Mouse (Mus musculus) midbrain, embryonic 13.5 days (tissue): ENCODE results near the gene Itprid2. TPM values are rescaled to one million over a fixed set of nuclear protein-coding genes. Genes with fewer than 3 reads are reported as not detected.
"Not testable (repeated sequence)": the region's sequence is repeated elsewhere in the genome, so short reads cannot be mapped to it uniquely, and the experiment has no call there.

Source experiments
- ATAC-seq: fragments of 200-750 bp; cut with Nextera tagmentation; 2 replicates; pipeline ENCODE4 v1.8.0; 2017; ENCODE audit warnings: mild to moderate bottlenecking, moderate TSS enrichment, moderate library complexity
- H3K27ac ChIP-seq: fragments of 300-500 bp; sonication (generic); 2 replicates; pipeline ENCODE4 v1.5.1; 2015; ENCODE audit warnings: inconsistent platforms, mild to moderate bottlenecking, moderate library complexity
- H3K27me3 ChIP-seq: fragments of 300-500 bp; sonication (generic); 2 replicates; pipeline ENCODE4 v1.6.1; 2015; ENCODE audit warnings: mild to moderate bottlenecking, inconsistent platforms
- H3K36me3 ChIP-seq: fragments of 300-500 bp; sonication (generic); 2 replicates; pipeline ENCODE4 v1.6.1; 2015; ENCODE audit warnings: mild to moderate bottlenecking, inconsistent platforms
- H3K4me1 ChIP-seq: fragments of 300-500 bp; sonication (generic); replicated peaks from 2 replicates; pipeline ENCODE4 v1.6.1; 2015; ENCODE audit warnings: inconsistent platforms
- H3K4me2 ChIP-seq: fragments of 300-500 bp; sonication (generic); replicated peaks from 2 replicates; pipeline ENCODE4 v1.6.1; 2015; ENCODE audit warnings: moderate library complexity, mild to moderate bottlenecking, inconsistent platforms
- H3K4me3 ChIP-seq: fragments of 300-500 bp; sonication (generic); replicated peaks from 2 replicates; pipeline ENCODE4 v1.5.1; 2015; ENCODE audit warnings: mild to moderate bottlenecking, inconsistent platforms
- H3K9ac ChIP-seq: fragments of 300-500 bp; sonication (generic); replicated peaks from 2 replicates; pipeline ENCODE4 v1.6.1; 2015; ENCODE audit warnings: mild to moderate bottlenecking, inconsistent platforms
- H3K9me3 ChIP-seq: fragments of 300-500 bp; sonication (generic); 2 replicates; pipeline ENCODE4 v1.6.1; 2016; ENCODE audit warnings: mild to moderate bottlenecking, inconsistent platforms
- WGBS: fragments of 180-500 bp; shearing (Covaris S2); methylation state at CpG from one replicate; pipeline ENCODE4 v1.1.7; 2015; 5-methylcytosine and 5-hydroxymethylcytosine counted together
- polyA plus RNA-seq: library from polyadenylated mRNA; unstranded; fragments of >200 nt; fragmentation: Nextera tagmentation; extraction: Ambion mirVana; gene quantifications from 2 replicates; pipeline ENCODE4 v1.2.1, GENCODE M21; 2015

The Itprid2 gene
- polyA plus RNA-seq: 2.9 and 3.5 TPM in 2 replicates

GRCm38 (mm10) chr2:79634528-79635400 is at the start of gene Itprid2:
Gene Itprid2, plus strand, starts transcription at chr2:79635352.
- Histone ChIP-seq H3K9ac (peak within 1 kb of the TSS; percentile 84), H3K27ac (peak within 1 kb of the TSS; percentile 72), H3K36me3 (no peaks in the 10 kb centered on the region), H3K4me1 (peaks cover 17% of the 10 kb centered on the region), H3K27me3 (peaks cover 13% of the 10 kb centered on the region; the same call in 1 of the 2 replicates), H3K4me3 (peak within 1 kb of the TSS; percentile 83), H3K9me3 (no peaks in the 10 kb centered on the region), H3K4me2 (peak within 1 kb of the TSS; percentile 95)
- 3% methylated on average over 45 of the region's 46 CpGs for WGBS
- ATAC-seq: peak; percentile 99

GRCm38 (mm10) chr2:79596177-79596576 is 39.0 kb upstream of the Itprid2 start:
- WGBS: 84% methylated on average over 2 of the region's 2 CpGs
- H3K27ac ChIP-seq: no peak overlapping the region
- no peak overlapping the region for H3K4me3 ChIP-seq
- no peak overlapping the region for H3K9ac ChIP-seq
- H3K27me3 ChIP-seq: no peaks in the 10 kb centered on the region
- no peaks in the 10 kb centered on the region for H3K36me3 ChIP-seq
- no peak for ATAC-seq
- H3K4me1 ChIP-seq: peaks cover 6% of the 10 kb centered on the region; the same call in 1 of the 2 replicates
- H3K9me3 ChIP-seq: no peaks in the 10 kb centered on the region
- H3K4me2 ChIP-seq: no peak overlapping the region

GRCm38 (mm10) chr2:79597090-79597489 is 38.1 kb upstream of the Itprid2 start:
- Histone ChIP-seq H3K4me2 (no peak overlapping the region), H3K36me3 (no peaks in the 10 kb centered on the region), H3K27me3 (no peaks in the 10 kb centered on the region), H3K9ac (no peak overlapping the region), H3K4me3 (no peak overlapping the region), H3K4me1 (peaks cover 12% of the 10 kb centered on the region), H3K9me3 (no peaks in the 10 kb centered on the region), H3K27ac (no peak overlapping the region)
- no peak for ATAC-seq

- H3K9me3 ChIP-seq, H3K36me3 ChIP-seq, H3K4me2 ChIP-seq, H3K27ac ChIP-seq, ATAC-seq, H3K27me3 ChIP-seq, H3K4me3 ChIP-seq, H3K9ac ChIP-seq: not testable (repeated sequence)
- WGBS: 64% methylated on average over 2 of the region's 2 CpGs
- H3K4me1 ChIP-seq: peaks cover 12% of the 10 kb centered on the region
Observed at GRCm38 (mm10) chr2:79601109-79601508, 34.0 kb upstream of the Itprid2 start.

- 29% methylated on average over 4 of the region's 4 CpGs for WGBS
- Histone ChIP-seq H3K36me3 (no peaks in the 10 kb centered on the region), H3K4me3 (no peak overlapping the region), H3K9me3 (no peaks in the 10 kb centered on the region), H3K4me2 (no peak overlapping the region), H3K4me1 (peaks cover 11% of the 10 kb centered on the region), H3K27me3 (no peaks in the 10 kb centered on the region), H3K27ac (no peak overlapping the region), H3K9ac (no peak overlapping the region)
- no peak for ATAC-seq
Observed at GRCm38 (mm10) chr2:79601691-79602116, 33.4 kb upstream of the Itprid2 start.

- no peak overlapping the region for H3K4me3 ChIP-seq
- H3K4me2 ChIP-seq: no peak overlapping the region
- no peaks in the 10 kb centered on the region for H3K9me3 ChIP-seq
- no peak for ATAC-seq
- H3K9ac ChIP-seq: no peak overlapping the region
- peaks cover 5% of the 10 kb centered on the region for H3K4me1 ChIP-seq
- H3K27ac ChIP-seq: no peak overlapping the region
- no peaks in the 10 kb centered on the region for H3K27me3 ChIP-seq
- WGBS: 65% methylated on average over 6 of the region's 6 CpGs
- H3K36me3 ChIP-seq: no peaks in the 10 kb centered on the region
Observed at GRCm38 (mm10) chr2:79602306-79602705, 32.8 kb upstream of the Itprid2 start.

- peaks cover 5% of the 10 kb centered on the region for H3K4me1 ChIP-seq
- no peaks in the 10 kb centered on the region for H3K27me3 ChIP-seq
- H3K9me3 ChIP-seq: no peaks in the 10 kb centered on the region
- H3K27ac ChIP-seq: no peak overlapping the region
- H3K36me3 ChIP-seq: no peaks in the 10 kb centered on the region
- WGBS: 89% methylated on average over 4 of the region's 4 CpGs
- ATAC-seq: no peak
- no peak overlapping the region for H3K4me2 ChIP-seq
- no peak overlapping the region for H3K9ac ChIP-seq
- H3K4me3 ChIP-seq: no peak overlapping the region
Observed at GRCm38 (mm10) chr2:79603363-79603762, 31.8 kb upstream of the Itprid2 start.

GRCm38 (mm10) chr2:79606033-79606432 is 29.1 kb upstream of the Itprid2 start:
- no peak overlapping the region for H3K4me2 ChIP-seq
- no peak overlapping the region for H3K27ac ChIP-seq
- H3K36me3 ChIP-seq: no peaks in the 10 kb centered on the region
- WGBS: 92% methylated on average over 2 of the region's 2 CpGs
- H3K27me3 ChIP-seq: no peaks in the 10 kb centered on the region
- peaks cover 5% of the 10 kb centered on the region for H3K4me1 ChIP-seq
- no peak overlapping the region for H3K9ac ChIP-seq
- ATAC-seq: no peak
- H3K9me3 ChIP-seq: no peaks in the 10 kb centered on the region
- no peak overlapping the region for H3K4me3 ChIP-seq

- ATAC-seq: no peak
- no peak overlapping the region for H3K9ac ChIP-seq
- no peaks in the 10 kb centered on the region for H3K9me3 ChIP-seq
- 80% methylated on average over 2 of the region's 2 CpGs for WGBS
- H3K27me3 ChIP-seq: no peaks in the 10 kb centered on the region
- no peak overlapping the region for H3K4me3 ChIP-seq
- no peak overlapping the region for H3K27ac ChIP-seq
- H3K36me3 ChIP-seq: no peaks in the 10 kb centered on the region
- no peak overlapping the region for H3K4me2 ChIP-seq
- no peaks in the 10 kb centered on the region for H3K4me1 ChIP-seq
Observed at GRCm38 (mm10) chr2:79607181-79607580, 28.0 kb upstream of the Itprid2 start.

- Histone ChIP-seq H3K27me3 (no peaks in the 10 kb centered on the region), H3K27ac (no peak overlapping the region), H3K4me1 (no peaks in the 10 kb centered on the region), H3K36me3 (no peaks in the 10 kb centered on the region), H3K9ac (no peak overlapping the region), H3K4me3 (no peak overlapping the region), H3K4me2 (no peak overlapping the region), H3K9me3 (no peaks in the 10 kb centered on the region)
- 79% methylated on average over 8 of the region's 8 CpGs for WGBS
- no peak for ATAC-seq
Observed at GRCm38 (mm10) chr2:79608301-79609074, 26.7 kb upstream of the Itprid2 start.

GRCm38 (mm10) chr2:79610894-79611293 is 24.3 kb upstream of the Itprid2 start:
- Histone ChIP-seq H3K27ac (no peak overlapping the region), H3K36me3 (no peaks in the 10 kb centered on the region), H3K4me3 (no peak overlapping the region), H3K9ac (no peak overlapping the region), H3K9me3 (no peaks in the 10 kb centered on the region), H3K4me2 (no peak overlapping the region), H3K4me1 (no peaks in the 10 kb centered on the region), H3K27me3 (no peaks in the 10 kb centered on the region)
- 82% methylated on average over 3 of the region's 3 CpGs for WGBS
- no peak for ATAC-seq

GRCm38 (mm10) chr2:79618145-79618544 is 17.0 kb upstream of the Itprid2 start:
- ATAC-seq: no peak

More at GRCm38 (mm10) chr2:79618145-79618544, 17.0 kb upstream of the Itprid2 start:
- H3K27me3 ChIP-seq: no peaks in the 10 kb centered on the region
- WGBS: 89% methylated on average over 2 of the region's 2 CpGs
- no peaks in the 10 kb centered on the region for H3K9me3 ChIP-seq
- no peak overlapping the region for H3K9ac ChIP-seq
- H3K4me3 ChIP-seq: no peak overlapping the region
- no peaks in the 10 kb centered on the region for H3K36me3 ChIP-seq
- no peak overlapping the region for H3K4me2 ChIP-seq
- H3K27ac ChIP-seq: no peak overlapping the region
- no peaks in the 10 kb centered on the region for H3K4me1 ChIP-seq
